Mouse (Mus musculus) C2C12 (cell line): ENCODE measurements at regions not wholly inside any gene's neighbourhood (a gene's known extent, or its start where the extent isn't known, plus 50 kb on each side); places are given as distances from the start of the nearest gene placed in this dataset.

Experiments
- H3K27me3 ChIP-seq: one replicate; pipeline ENCODE4 v1.6.1; 2011; ENCODE audit not compliant: control insufficient read depth, insufficient read depth, insufficient read length
- H3K36me3 ChIP-seq: one replicate; pipeline ENCODE4 v1.6.1; 2011; ENCODE audit not compliant: control insufficient read depth, insufficient read depth
- H3K4me3 ChIP-seq: one replicate; pipeline ENCODE4 v1.5.1; 2011; ENCODE audit warnings: mild to moderate bottlenecking, control low read depth; ENCODE audit not compliant: poor library complexity, insufficient read depth, severe bottlenecking
- H3K79me2 ChIP-seq: one replicate; pipeline ENCODE4 v1.6.1; 2011; ENCODE audit not compliant: control insufficient read depth, insufficient read depth
- H3K79me3 ChIP-seq: one replicate; pipeline ENCODE4 v1.6.1; 2011; ENCODE audit warnings: low read depth, control low read depth
- H3ac ChIP-seq: one replicate; pipeline ENCODE3; 2011; ENCODE audit warnings: low read depth; ENCODE audit not compliant: control insufficient read depth, insufficient read length
- CEBPB ChIP-seq: IDR thresholded peaks from one replicate; pipeline ENCODE4 v1.6.1; 2011; ENCODE audit warnings: low read depth, mild to moderate bottlenecking, control low read depth, moderate library complexity
- CTCF ChIP-seq: IDR thresholded peaks from one replicate; pipeline ENCODE4 v1.5.1; 2011; ENCODE audit not compliant: control insufficient read depth, insufficient read depth, insufficient read length
- FOSL1 ChIP-seq: IDR thresholded peaks from one replicate; pipeline ENCODE4 v1.8.0; 2011; ENCODE audit warnings: mild to moderate bottlenecking, low read length; ENCODE audit not compliant: poor library complexity, insufficient read depth, severe bottlenecking
- MAX ChIP-seq: IDR thresholded peaks from one replicate; pipeline ENCODE4 v1.6.1; 2011; ENCODE audit warnings: mild to moderate bottlenecking, control low read depth
- MYOD1 ChIP-seq: IDR thresholded peaks from one replicate; pipeline ENCODE4 v1.6.1; 2011; ENCODE audit warnings: low read depth; ENCODE audit not compliant: control insufficient read depth, insufficient read length
- MYOG ChIP-seq: IDR thresholded peaks from one replicate; pipeline ENCODE4 v1.6.1; 2011; ENCODE audit not compliant: control insufficient read depth, insufficient read length; ENCODE audit errors: extremely low read depth
- USF1 ChIP-seq: IDR thresholded peaks from one replicate; pipeline ENCODE4 v1.6.1; 2011; ENCODE audit warnings: low read depth, mild to moderate bottlenecking, control low read depth, moderate library complexity

DNA sequence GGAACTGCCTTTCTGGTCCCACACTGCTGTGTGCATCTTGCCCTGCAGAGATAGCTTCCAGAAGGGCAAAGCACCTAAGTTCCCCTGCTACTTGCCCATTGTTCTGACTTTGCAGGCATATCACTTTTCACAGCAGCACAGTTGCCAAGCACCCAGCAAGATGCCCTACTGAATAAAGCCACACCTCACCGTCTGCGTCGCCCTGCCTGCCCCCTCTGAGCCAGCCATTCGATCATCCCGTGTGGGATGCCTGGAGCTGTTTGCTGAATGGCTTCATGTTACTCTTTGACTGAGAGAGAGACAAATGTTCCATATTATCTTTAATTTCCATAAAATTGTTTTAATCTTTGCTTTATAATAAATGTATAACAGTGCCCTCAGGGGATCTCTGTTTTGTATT lies 407.2 kb downstream of the Lmo4 start:
- no peaks in the 10 kb centered on the region for H3K27me3 ChIP-seq
- H3K79me3 ChIP-seq: no peaks in the 10 kb centered on the region
- TF ChIP-seq MYOD1 (no peak), MYOG (no peak), USF1 (no peak), MAX (no peak), CTCF (no peak), CEBPB (no peak), FOSL1 (no peak)
- no peaks in the 10 kb centered on the region for H3K79me2 ChIP-seq
- H3K4me3 ChIP-seq: no peak overlapping the region
- H3K36me3 ChIP-seq: no peaks in the 10 kb centered on the region
- no peak overlapping the region for H3ac ChIP-seq

DNA sequence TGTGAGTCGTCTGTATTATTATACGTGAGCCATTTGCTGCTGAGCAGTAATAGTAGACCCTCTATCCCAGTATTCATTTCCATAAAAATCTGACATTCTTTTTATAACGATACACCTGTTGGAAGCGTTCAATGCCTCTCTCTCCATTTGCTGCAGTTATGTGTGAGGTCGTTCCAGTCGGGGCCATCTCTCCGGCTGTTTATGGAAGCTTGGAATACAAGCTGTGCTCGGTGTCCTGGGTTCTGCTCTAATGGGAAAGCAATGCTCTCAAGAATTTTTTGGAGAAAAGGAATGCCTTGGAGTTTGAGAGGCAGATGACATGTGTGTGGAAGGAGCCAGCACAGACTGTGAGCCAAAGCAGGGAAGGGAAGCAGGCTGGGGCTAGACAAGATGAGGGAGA lies 414.1 kb downstream of the Lmo4 start:
- Histone ChIP-seq H3K79me2 (no peaks in the 10 kb centered on the region), H3K36me3 (no peaks in the 10 kb centered on the region), H3K79me3 (no peaks in the 10 kb centered on the region), H3K27me3 (no peaks in the 10 kb centered on the region), H3K4me3 (no peak overlapping the region), H3ac (no peak overlapping the region)
- no peak for TF ChIP-seq CTCF
- no peak for TF ChIP-seq USF1
- no peak for TF ChIP-seq MYOD1
- no peak for TF ChIP-seq MAX
- TF ChIP-seq MYOG: no peak
- TF ChIP-seq CEBPB: no peak
- no peak for TF ChIP-seq FOSL1

- no peaks in the 10 kb centered on the region for H3K79me2 ChIP-seq
- TF ChIP-seq CEBPB (no peak), CTCF (no peak), FOSL1 (no peak), USF1 (no peak), MYOD1 (no peak), MYOG (no peak), MAX (no peak)
- H3ac ChIP-seq: no peak overlapping the region
- no peaks in the 10 kb centered on the region for H3K79me3 ChIP-seq
- H3K27me3 ChIP-seq: no peaks in the 10 kb centered on the region
- no peaks in the 10 kb centered on the region for H3K36me3 ChIP-seq
- no peak overlapping the region for H3K4me3 ChIP-seq
Observed at GRCm38 (mm10) chr3:143789932-143790570, 415.0 kb downstream of the Lmo4 start.

GRCm38 (mm10) chr3:143786889-143787288 lies 418.1 kb downstream of the Lmo4 start:
- H3K79me3 ChIP-seq: no peaks in the 10 kb centered on the region
- H3K36me3 ChIP-seq: no peaks in the 10 kb centered on the region
- TF ChIP-seq CTCF: no peak
- no peak for TF ChIP-seq CEBPB
- TF ChIP-seq FOSL1: no peak
- no peak for TF ChIP-seq MYOD1
- TF ChIP-seq MAX: no peak
- TF ChIP-seq MYOG: no peak
- no peak for TF ChIP-seq USF1
- H3K79me2 ChIP-seq: no peaks in the 10 kb centered on the region
- no peak overlapping the region for H3K4me3 ChIP-seq
- no peak overlapping the region for H3ac ChIP-seq
- no peaks in the 10 kb centered on the region for H3K27me3 ChIP-seq

DNA sequence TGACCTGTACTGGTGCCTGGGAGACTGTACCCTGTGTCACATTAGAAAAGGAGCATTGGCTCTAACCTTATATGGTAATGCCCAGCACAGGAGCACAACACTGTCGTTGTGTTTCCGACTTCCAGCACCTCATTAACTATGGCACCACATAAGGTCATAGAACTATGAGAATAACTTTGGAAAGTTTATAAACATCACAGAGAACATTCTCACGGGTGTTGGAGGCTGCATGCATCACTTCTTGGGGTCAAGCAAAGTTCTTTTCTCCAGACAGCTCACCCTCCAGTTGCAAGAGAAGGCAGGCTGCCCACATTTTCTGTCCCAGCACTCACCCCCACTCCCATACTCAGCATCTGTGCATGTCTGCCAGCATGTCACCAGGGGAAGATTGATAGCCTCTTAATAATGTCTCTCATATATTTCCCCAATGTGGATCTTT lies 420.6 kb downstream of the Lmo4 start:
- no peaks in the 10 kb centered on the region for H3K79me2 ChIP-seq
- no peaks in the 10 kb centered on the region for H3K27me3 ChIP-seq
- no peak overlapping the region for H3K4me3 ChIP-seq
- no peaks in the 10 kb centered on the region for H3K79me3 ChIP-seq
- no peak overlapping the region for H3ac ChIP-seq
- TF ChIP-seq CEBPB (no peak), MYOD1 (no peak)
- no peaks in the 10 kb centered on the region for H3K36me3 ChIP-seq

GRCm38 (mm10) chr3:143778161-143778560 lies 426.9 kb downstream of the Lmo4 start:
- H3K27me3 ChIP-seq: no peaks in the 10 kb centered on the region
- H3K79me2 ChIP-seq: no peaks in the 10 kb centered on the region
- no peaks in the 10 kb centered on the region for H3K79me3 ChIP-seq
- TF ChIP-seq FOSL1 (peak; percentile 14), MAX (no peak)
- H3K4me3 ChIP-seq: no peak overlapping the region
- H3ac ChIP-seq: no peak overlapping the region
- no peaks in the 10 kb centered on the region for H3K36me3 ChIP-seq
